Mouse (Mus musculus) liver, adult 2 months (tissue): ENCODE results near the gene Dusp8.

ENCODE experiments used
- CTCF ChIP-seq: fragments of 200-500 bp; IDR thresholded peaks from 2 replicates; pipeline ENCODE4 v1.5.1; 2011; ENCODE audit warnings: low read depth, low read length, control low read depth
- POLR2A ChIP-seq: fragments of 200-500 bp; IDR thresholded peaks from 2 replicates; pipeline ENCODE4 v1.6.1; 2011; ENCODE audit warnings: low read length, control low read depth; ENCODE audit not compliant: insufficient read depth; ENCODE audit errors: extremely low read depth

GRCm38 (mm10) chr7:142060185-142060930 lies 35.3 kb downstream of the Dusp8 start:
- TF ChIP-seq CTCF (no peak), POLR2A (no peak)
